Mouse (Mus musculus) cerebellum, postnatal 36 days (tissue): ENCODE data around the gene Iqck.
A peak's percentile ranks its signal among the peaks of the same experiment; 100 is the strongest.

Experiments
- DNase-seq, 2 experiments: peaks; one replicate each; pipeline ENCODE4 v3.0.0; 2021 to 2022; ENCODE audit warnings: mixed read lengths in 2 of 2

The Iqck gene

GRCm38 (mm10) chr7:118855171-118855876 lies at the start of gene Iqck:
Iqck (plus strand) TSS chr7:118855752.
- DNase-seq, result peak; percentile 89 to 93

GRCm38 (mm10) chr7:118806631-118807411 lies 48.7 kb upstream of the Iqck start:
- DNase-seq, result no peak

- DNase-seq, result no peak
Measured at GRCm38 (mm10) chr7:118807899-118808298, 47.7 kb upstream of the Iqck start.

- DNase-seq, result no peak
Measured at GRCm38 (mm10) chr7:118811407-118812106, 44.0 kb upstream of the Iqck start.

- DNase-seq, result no peak
Measured at GRCm38 (mm10) chr7:118813592-118813991, 42.0 kb upstream of the Iqck start.

- no peak for DNase-seq
Measured at GRCm38 (mm10) chr7:118816275-118816674, 39.3 kb upstream of the Iqck start.

GRCm38 (mm10) chr7:118817741-118818140 lies 37.8 kb upstream of the Iqck start:
- DNase-seq, result no peak

GRCm38 (mm10) chr7:118819666-118820065 lies 35.9 kb upstream of the Iqck start:
- no peak for DNase-seq

- no peak for DNase-seq
Measured at GRCm38 (mm10) chr7:118821356-118821755, 34.2 kb upstream of the Iqck start.

GRCm38 (mm10) chr7:118821887-118822556 lies 33.5 kb upstream of the Iqck start:
- DNase-seq, result no peak

- no peak for DNase-seq
Measured at GRCm38 (mm10) chr7:118824451-118824850, 31.1 kb upstream of the Iqck start.

GRCm38 (mm10) chr7:118827975-118828416 lies 27.6 kb upstream of the Iqck start:
- no peak for DNase-seq

- DNase-seq, result peak; percentile 43 to 57
Measured at GRCm38 (mm10) chr7:118837901-118838300, 17.7 kb upstream of the Iqck start.

GRCm38 (mm10) chr7:118841030-118841745 lies 14.4 kb upstream of the Iqck start:
- DNase-seq, result peak; percentile 48 to 55

- DNase-seq, result peak; percentile 38 to 52
Measured at GRCm38 (mm10) chr7:118841796-118842195, 13.8 kb upstream of the Iqck start.

GRCm38 (mm10) chr7:118842938-118843337 lies 12.6 kb upstream of the Iqck start:
- DNase-seq, result no peak

GRCm38 (mm10) chr7:118845141-118845540 lies 10.4 kb upstream of the Iqck start:
- DNase-seq, result no peak

- DNase-seq, result no peak
Measured at GRCm38 (mm10) chr7:118846329-118846728, 9.2 kb upstream of the Iqck start.

GRCm38 (mm10) chr7:118848796-118849195 lies 6.8 kb upstream of the Iqck start:
- DNase-seq, result no peak

- no peak for DNase-seq
Measured at GRCm38 (mm10) chr7:118849543-118850250, 5.9 kb upstream of the Iqck start.

- no peak for DNase-seq
Measured at GRCm38 (mm10) chr7:118850676-118851290, 4.8 kb upstream of the Iqck start.
